Mouse (Mus musculus): ENCODE measurements around the gene Pds5b. TPM values are rescaled to one million over a fixed set of nuclear protein-coding genes. Genes with fewer than 3 reads are reported as not detected.
"Not testable (repeated sequence)": the region's sequence is repeated elsewhere in the genome, so short reads cannot be mapped to it uniquely, and the experiment has no call there.

Gene Pds5b
- 4.7 TPM for polyA plus RNA-seq (2012; fragmentation: generic; extraction: Trizol)

DNA sequence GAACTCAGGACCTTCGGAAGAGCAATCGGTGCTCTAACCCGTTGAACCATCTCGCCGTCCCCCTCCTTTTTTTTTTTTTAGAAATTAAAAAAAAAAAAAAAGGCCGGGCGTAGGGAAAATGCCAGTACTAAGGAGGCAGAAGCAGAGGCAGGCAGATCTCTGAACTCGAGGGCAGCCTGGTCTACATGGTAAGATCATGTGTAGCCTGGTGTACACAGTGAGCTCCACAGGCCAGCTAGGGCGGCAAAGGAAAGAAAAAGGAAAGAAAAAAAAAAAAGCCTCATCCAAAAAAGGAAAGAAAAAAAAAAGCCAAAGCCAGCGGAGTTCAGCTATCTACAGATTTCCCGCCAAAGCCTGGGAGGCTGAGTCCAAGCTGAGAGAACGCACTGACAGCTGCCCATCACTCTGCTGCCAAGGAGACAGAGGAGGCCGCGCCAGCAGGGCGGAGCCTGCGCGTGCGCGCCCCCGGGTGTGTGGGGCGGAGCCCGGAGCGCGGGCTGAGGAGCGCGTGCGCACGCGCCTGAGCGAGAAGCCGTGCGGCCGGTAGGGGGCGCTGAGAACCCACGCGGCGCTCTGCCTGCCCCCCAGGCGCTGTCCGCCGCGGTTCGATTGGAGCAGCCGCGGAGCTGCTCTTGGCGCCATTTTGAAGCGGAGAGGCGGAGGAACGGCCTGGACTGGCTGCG, at the start of gene Pds5b:
Gene Pds5b (plus strand): TSS at position 587 of the 683 bp plus-strand sequence.
- peak within 1 kb of the TSS; percentile 83 for H3K4me2 ChIP-seq (ENCODE audit: low read depth)
- H3K36me3 ChIP-seq (ENCODE audit: control insufficient read depth, insufficient read depth), result no peaks in the 10 kb centered on the region
- peak within 1 kb of the TSS; percentile 50 for H3K4me3 ChIP-seq
- H3K27me3 ChIP-seq (ENCODE audit: control insufficient read depth, insufficient read depth, insufficient read length), result no peaks in the 10 kb centered on the region
- TF ChIP-seq MYOG (IDR thresholded peaks at IDR 0.05; ENCODE audit: control insufficient read depth in 1 of 3, insufficient read depth in 1 of 3, insufficient read length in 2 of 3, low read depth in 2 of 3), result peak in 1 of 3 experiments; percentile 40
- TF ChIP-seq SRF (IDR thresholded peaks at IDR 0.05; ENCODE audit: control insufficient read depth, insufficient read length, low read depth), result no peak
- TF ChIP-seq MYOD1 (IDR thresholded peaks at IDR 0.05; ENCODE audit: control insufficient read depth in 1 of 3, insufficient read length in 2 of 3, low read depth in 2 of 3), result peak in 1 of 3 experiments; percentile 26
- TF ChIP-seq TCF3 (IDR thresholded peaks at IDR 0.05; ENCODE audit: insufficient read length, low read depth), result no peak
- peaks cover 40% of the 10 kb centered on the region for H3K79me2 ChIP-seq (ENCODE audit: control insufficient read depth, insufficient read depth)
- peak within 1 kb of the TSS; percentile 73 for H3ac ChIP-seq (ENCODE audit: control insufficient read depth, insufficient read length)

DNA sequence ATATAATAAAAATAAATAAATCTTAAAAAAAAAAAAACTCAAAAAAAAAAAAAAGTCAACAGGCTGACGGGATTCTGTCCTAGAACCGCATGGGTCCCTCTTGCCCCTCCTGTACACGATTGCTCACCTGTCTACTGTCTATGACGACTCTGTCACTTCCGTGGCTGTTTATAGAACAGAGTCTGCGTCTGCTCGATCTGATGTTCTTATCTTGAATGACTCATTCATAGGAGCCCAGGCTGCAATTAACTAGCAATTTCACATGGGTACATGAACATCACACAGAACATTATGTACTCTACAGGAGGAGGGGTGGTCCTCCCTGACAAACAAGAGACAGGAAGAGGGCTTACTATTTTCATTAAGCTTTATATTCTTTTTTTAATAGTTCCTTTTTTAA, 48.0 kb upstream of the Pds5b start:
- Histone ChIP-seq H3K4me3 (no peak overlapping the region), H3K27me3 (ENCODE audit: control insufficient read depth, insufficient read depth, insufficient read length) (no peaks in the 10 kb centered on the region), H3K79me2 (ENCODE audit: control insufficient read depth, insufficient read depth) (no peaks in the 10 kb centered on the region), H3K4me2 (ENCODE audit: low read depth) (no peak overlapping the region), H3K36me3 (ENCODE audit: control insufficient read depth, insufficient read depth) (peaks cover 10% of the 10 kb centered on the region), H3ac (ENCODE audit: control insufficient read depth, insufficient read length) (no peak overlapping the region)
- TF ChIP-seq REST (IDR thresholded peaks at IDR 0.05; ENCODE audit: insufficient read depth, insufficient read length) (no peak), MYOG (IDR thresholded peaks at IDR 0.05; ENCODE audit: control insufficient read depth in 1 of 3, insufficient read depth in 1 of 3, insufficient read length in 2 of 3, low read depth in 2 of 3) (no peak), MYOD1 (IDR thresholded peaks at IDR 0.05; ENCODE audit: control insufficient read depth in 1 of 3, insufficient read length in 2 of 3, low read depth in 2 of 3) (peak in 1 of 3 experiments; percentile 5)

DNA sequence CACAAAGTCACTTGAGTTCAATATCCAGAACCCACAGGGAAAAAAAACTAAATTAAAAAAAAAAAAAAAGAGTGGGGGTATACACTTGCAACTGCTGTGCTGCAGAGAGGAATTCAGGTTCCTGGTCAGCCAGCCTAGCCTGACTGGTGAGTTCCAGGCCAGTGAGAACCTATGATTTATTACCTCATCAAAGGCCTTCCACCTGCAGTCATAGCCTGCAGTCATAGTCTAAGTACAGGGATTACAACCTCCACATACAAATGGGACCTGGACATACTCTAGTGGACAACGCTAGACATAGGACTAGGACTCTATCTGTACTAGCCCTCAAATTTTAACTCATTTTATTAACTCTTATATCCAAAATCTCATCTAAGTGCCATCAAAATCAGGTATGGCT, 44.3 kb upstream of the Pds5b start:
- Histone ChIP-seq H3K36me3 (ENCODE audit: control insufficient read depth, insufficient read depth) (peaks cover 9% of the 10 kb centered on the region), H3K27me3 (ENCODE audit: control insufficient read depth, insufficient read depth, insufficient read length) (no peaks in the 10 kb centered on the region), H3K79me2 (ENCODE audit: control insufficient read depth, insufficient read depth) (no peaks in the 10 kb centered on the region), H3K4me3 (no peak overlapping the region), H3K4me2 (ENCODE audit: low read depth) (no peak overlapping the region), H3ac (ENCODE audit: control insufficient read depth, insufficient read length) (no peak overlapping the region)
- TF ChIP-seq MYOG (IDR thresholded peaks at IDR 0.05; ENCODE audit: control insufficient read depth in 1 of 3, insufficient read depth in 1 of 3, insufficient read length in 2 of 3, low read depth in 2 of 3) (no peak), POLR2AphosphoS2 (IDR thresholded peaks at IDR 0.05; ENCODE audit: insufficient read length, low read depth) (no peak), MYOD1 (IDR thresholded peaks at IDR 0.05; ENCODE audit: control insufficient read depth in 1 of 3, insufficient read length in 2 of 3, low read depth in 2 of 3) (no peak), E2F4 (IDR thresholded peaks at IDR 0.05; ENCODE audit: insufficient read depth) (no peak), SRF (IDR thresholded peaks at IDR 0.05; ENCODE audit: control insufficient read depth, insufficient read length, low read depth) (no peak), POLR2A (IDR thresholded peaks at IDR 0.05; ENCODE audit: insufficient read length, low read depth) (no peak)

DNA sequence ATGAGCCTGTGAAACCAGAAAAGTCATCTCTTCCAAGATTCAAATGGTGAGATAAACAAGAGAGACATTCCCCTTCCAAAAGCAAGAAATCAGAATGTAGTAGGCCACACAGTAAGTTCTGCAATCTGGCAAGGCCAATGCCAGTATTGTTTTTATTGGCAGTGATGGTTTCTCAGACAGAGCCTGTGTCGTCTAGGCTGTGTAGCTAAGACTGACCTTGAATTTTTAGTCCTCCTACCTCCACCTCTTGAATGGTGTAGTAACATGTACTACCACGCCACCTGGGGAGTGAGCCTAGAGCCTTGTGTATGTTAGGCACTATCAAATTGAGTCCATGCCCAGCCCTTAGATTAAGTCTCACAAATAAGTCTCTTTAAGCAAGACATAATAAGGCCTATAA, 43.8 kb upstream of the Pds5b start:
- Histone ChIP-seq H3K79me2 (ENCODE audit: control insufficient read depth, insufficient read depth) (no peaks in the 10 kb centered on the region), H3K36me3 (ENCODE audit: control insufficient read depth, insufficient read depth) (peaks cover 12% of the 10 kb centered on the region), H3K4me2 (ENCODE audit: low read depth) (no peak overlapping the region), H3K4me3 (no peak overlapping the region), H3K27me3 (ENCODE audit: control insufficient read depth, insufficient read depth, insufficient read length) (no peaks in the 10 kb centered on the region), H3ac (ENCODE audit: control insufficient read depth, insufficient read length) (no peak overlapping the region)
- TF ChIP-seq TCF3 (IDR thresholded peaks at IDR 0.05; ENCODE audit: insufficient read length, low read depth) (no peak), USF1 (IDR thresholded peaks at IDR 0.05; ENCODE audit: low read depth) (no peak), SRF (IDR thresholded peaks at IDR 0.05; ENCODE audit: control insufficient read depth, insufficient read length, low read depth) (no peak), POLR2A (IDR thresholded peaks at IDR 0.05; ENCODE audit: insufficient read length, low read depth) (no peak), MYOD1 (IDR thresholded peaks at IDR 0.05; ENCODE audit: control insufficient read depth in 1 of 3, insufficient read length in 2 of 3, low read depth in 2 of 3) (no peak), MYOG (IDR thresholded peaks at IDR 0.05; ENCODE audit: control insufficient read depth in 1 of 3, insufficient read depth in 1 of 3, insufficient read length in 2 of 3, low read depth in 2 of 3) (no peak), TCF12 (IDR thresholded peaks at IDR 0.05; ENCODE audit: insufficient read depth, poor library complexity, severe bottlenecking) (no peak), MAX (IDR thresholded peaks at IDR 0.05; ENCODE audit: low read depth) (no peak), E2F4 (IDR thresholded peaks at IDR 0.05; ENCODE audit: insufficient read depth) (no peak), CEBPB (IDR thresholded peaks at IDR 0.05; ENCODE audit: insufficient read depth, poor library complexity, severe bottlenecking) (no peak), POLR2AphosphoS2 (IDR thresholded peaks at IDR 0.05; ENCODE audit: insufficient read length, low read depth) (no peak), REST (IDR thresholded peaks at IDR 0.05; ENCODE audit: insufficient read depth, insufficient read length) (no peak)

DNA sequence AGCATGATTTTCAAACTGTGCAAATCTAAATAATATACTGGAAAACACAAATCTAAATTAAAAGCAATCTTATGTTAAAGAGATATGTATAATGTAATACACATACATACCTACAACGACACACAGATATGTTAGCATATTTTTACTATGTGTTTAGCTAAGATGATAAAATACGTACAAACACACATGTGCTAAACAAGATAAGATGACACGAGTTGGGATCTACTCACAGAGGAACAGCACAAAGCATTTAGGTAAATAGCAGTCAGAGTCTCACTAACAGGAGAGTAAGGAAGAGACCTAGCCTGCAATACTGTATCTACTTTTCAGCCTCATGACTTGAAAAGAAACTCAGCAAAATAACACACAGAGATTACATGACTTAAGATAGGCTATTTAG, 32.1 kb upstream of the Pds5b start:
- Histone ChIP-seq H3K4me2 (ENCODE audit: low read depth) (no peak overlapping the region), H3ac (ENCODE audit: control insufficient read depth, insufficient read length) (no peak overlapping the region), H3K79me2 (ENCODE audit: control insufficient read depth, insufficient read depth) (no peaks in the 10 kb centered on the region), H3K4me3 (no peak overlapping the region), H3K27me3 (ENCODE audit: control insufficient read depth, insufficient read depth, insufficient read length) (no peaks in the 10 kb centered on the region), H3K36me3 (ENCODE audit: control insufficient read depth, insufficient read depth) (peaks cover 48% of the 10 kb centered on the region)
- TF ChIP-seq TCF3 (IDR thresholded peaks at IDR 0.05; ENCODE audit: insufficient read length, low read depth), result no peak
- TF ChIP-seq USF1 (IDR thresholded peaks at IDR 0.05; ENCODE audit: low read depth), result no peak

DNA sequence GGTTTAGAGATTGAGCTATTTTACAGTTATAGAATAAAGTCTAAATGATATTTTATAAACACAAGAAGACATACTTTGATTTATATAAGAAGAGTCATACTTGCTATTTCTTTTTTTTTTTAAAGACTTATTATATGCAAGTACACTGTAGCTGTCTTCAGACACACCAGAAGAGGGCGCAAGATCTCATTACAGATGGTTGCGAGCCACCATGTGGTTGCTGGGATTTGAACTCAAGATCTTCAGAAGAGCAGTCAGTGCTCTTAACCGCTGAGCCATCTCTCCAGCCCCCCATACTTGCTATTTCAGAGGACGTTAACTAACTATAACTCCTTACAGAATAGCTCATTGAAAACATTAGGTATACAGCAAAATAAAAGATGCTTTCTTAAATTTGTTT, 30.1 kb upstream of the Pds5b start:
- not testable (repeated sequence) for H3K4me2 ChIP-seq (ENCODE audit: low read depth); H3K79me2 ChIP-seq (ENCODE audit: control insufficient read depth, insufficient read depth); H3K27me3 ChIP-seq (ENCODE audit: control insufficient read depth, insufficient read depth, insufficient read length); H3ac ChIP-seq (ENCODE audit: control insufficient read depth, insufficient read length); H3K4me3 ChIP-seq
- H3K36me3 ChIP-seq (ENCODE audit: control insufficient read depth, insufficient read depth), result peaks cover 49% of the 10 kb centered on the region
